Mouse (Mus musculus) frontal cortex, postnatal 10 days (tissue): ENCODE results near the gene Ror2.

Experiments
- DNase-seq, 2 experiments: peaks; one replicate each; pipeline ENCODE4 v3.0.0; 2022; ENCODE audit warnings: low spot score in 2 of 2, mixed read lengths in 1 of 2

Ror2 gene

GRCm38 (mm10) chr13:53233826-53234786, 51.8 kb downstream of the Ror2 start:
- DNase-seq, result no peak

GRCm38 (mm10) chr13:53233381-53233780, 52.5 kb downstream of the Ror2 start:
- DNase-seq, result peak in 1 of 2 experiments; percentile 30

GRCm38 (mm10) chr13:53232419-53232818, 53.5 kb downstream of the Ror2 start:
- no peak for DNase-seq

GRCm38 (mm10) chr13:53230446-53231161, 55.3 kb downstream of the Ror2 start:
- no peak for DNase-seq

DNA sequence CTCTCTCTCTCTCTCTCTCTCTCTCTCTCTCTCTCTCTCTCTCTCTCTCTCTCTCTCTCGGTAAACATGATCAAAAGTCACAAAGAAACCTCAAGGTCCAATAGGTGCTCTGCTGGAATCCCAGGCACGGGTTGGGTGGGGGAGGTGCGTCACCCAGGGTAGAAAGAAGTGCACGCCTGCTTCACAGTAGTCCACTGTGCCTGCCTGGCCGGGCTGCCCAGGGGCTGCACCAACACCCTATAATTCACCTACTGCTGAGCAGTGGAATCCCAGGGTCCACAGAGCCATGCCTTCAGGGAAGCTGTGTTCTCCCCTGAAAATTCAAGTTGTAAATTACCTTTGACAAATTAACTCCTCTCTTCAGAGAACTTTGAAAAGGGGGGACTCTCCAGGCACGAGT, 58.9 kb downstream of the Ror2 start:
- DNase-seq, result no peak

- no peak for DNase-seq
These were observed 59.5 kb downstream of the Ror2 start for GRCm38 (mm10) chr13:53226461-53226860.

DNA sequence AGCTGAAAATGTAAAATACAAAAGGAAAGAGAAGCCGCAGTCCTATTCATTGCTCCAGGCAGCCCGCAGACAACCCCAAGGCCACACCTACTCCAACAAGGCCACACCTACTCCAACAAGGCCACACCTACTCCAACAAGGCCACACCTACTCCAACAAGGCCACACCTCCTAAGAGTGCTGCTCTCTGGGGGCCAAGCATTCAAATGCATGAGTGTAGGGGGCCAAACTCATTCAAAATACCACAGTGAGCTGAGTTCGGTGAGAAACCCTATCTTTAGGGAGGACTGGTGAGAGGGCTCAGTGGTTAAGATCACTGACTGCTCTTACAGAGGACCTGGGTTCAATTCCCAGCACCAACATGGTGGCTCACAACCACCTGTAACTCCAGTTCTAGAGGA, 60.0 kb downstream of the Ror2 start:
- DNase-seq, result no peak

DNA sequence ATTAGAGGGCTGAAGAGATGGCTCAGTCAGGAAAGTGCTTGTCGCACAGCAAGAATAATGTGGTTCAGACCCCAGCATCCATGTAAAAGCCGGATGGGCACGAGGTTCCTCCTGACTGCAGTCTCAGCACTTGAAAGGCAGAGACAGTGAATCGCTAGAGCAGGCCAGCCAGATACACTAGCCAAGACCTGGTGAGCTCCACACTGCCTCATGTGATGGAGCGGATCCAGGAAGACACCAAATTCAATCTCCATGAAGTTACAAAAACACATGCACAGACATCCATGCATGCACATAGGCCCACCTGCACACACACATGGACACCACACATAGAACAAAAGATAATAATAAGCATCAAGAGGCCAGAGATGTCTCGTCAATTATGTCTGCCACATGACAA, 64.7 kb downstream of the Ror2 start:
- DNase-seq, result no peak

DNA sequence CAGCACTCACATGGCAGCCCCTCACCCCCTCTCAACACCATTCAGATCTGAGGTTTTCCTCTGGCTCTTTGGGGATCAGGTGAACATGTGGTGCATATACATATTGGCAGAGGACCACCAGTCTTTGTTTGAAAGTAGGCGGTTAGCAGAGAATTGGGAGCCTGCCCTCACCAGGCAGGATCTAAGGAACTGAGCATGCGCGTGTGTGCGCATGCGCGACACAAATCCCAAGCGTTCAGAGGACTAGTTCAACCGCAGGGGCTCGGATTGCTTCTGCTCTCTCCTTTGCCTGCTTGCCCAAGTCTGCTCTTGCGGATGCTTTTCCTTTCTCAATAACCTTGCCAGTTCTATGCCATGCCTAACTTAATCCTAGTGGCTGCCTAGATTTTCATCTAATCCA, 66.0 kb downstream of the Ror2 start:
- DNase-seq, result no peak

DNA sequence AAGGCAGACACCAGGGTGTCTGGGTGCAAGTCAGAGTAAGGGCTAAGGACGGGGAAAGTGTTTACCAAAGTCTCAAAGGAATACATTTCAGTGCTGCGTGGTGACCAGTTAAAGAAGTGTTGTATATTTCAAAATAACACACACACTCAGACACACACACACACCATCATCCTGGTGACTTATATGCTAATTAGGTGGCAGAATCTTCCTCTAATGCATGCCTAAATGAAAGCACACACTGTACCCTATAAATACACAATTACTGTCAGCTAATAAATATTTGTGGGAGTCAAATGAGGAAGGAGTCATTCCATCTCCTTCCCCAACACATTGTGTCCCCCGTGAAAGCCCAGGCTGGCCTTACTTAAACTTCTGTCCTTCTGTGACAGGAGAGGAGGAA, 66.5 kb downstream of the Ror2 start:
- DNase-seq, result no peak

DNA sequence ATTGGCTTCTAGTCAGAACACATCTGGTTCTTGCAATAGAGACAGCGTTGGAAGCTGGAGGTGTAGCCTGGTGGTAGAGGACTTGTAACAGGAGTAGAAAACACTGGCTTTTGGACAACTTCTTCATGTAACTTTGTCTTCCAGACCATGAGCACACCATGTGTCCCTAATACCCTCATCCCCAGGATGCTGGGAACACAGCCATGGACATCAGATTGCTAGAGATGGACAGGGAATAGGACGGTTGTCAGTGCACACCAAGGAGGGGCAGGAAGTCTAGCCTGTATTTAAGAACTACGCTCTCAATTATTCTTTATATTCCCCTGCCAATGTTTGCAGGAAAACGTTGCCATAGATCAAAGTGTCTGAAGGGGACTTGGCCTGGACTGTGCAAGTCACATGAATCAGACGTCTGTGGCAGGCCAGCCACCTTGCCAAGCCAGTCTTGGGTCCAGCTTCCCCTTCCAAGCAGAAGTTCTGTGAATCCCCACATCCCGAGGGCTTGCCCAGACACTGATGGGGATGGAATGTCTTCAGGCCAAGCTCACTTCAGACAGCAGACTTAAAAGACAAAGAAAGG, 68.4 kb downstream of the Ror2 start:
- no peak for DNase-seq

- no peak for DNase-seq
These were observed 73.8 kb downstream of the Ror2 start for GRCm38 (mm10) chr13:53211971-53212733.

DNA sequence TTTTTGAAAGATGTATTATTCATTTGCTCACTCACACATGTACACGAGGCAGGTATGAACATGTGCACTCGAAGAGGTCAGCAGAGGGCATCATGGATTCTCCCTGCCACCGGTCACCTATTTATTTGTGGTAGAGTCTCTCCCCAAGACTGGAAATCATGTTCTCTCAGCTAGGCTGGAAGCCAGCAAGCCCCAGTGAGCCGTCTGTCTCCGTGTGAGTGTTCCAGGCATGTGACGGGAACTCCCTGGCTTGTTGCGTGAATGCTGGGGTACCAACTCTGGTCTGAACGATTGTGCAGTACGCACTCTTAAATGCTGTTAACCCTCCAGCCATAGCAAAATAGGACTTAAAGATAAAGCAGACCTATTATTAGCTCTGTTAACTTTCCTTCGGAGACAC, 77.4 kb downstream of the Ror2 start:
- DNase-seq, result no peak

DNA sequence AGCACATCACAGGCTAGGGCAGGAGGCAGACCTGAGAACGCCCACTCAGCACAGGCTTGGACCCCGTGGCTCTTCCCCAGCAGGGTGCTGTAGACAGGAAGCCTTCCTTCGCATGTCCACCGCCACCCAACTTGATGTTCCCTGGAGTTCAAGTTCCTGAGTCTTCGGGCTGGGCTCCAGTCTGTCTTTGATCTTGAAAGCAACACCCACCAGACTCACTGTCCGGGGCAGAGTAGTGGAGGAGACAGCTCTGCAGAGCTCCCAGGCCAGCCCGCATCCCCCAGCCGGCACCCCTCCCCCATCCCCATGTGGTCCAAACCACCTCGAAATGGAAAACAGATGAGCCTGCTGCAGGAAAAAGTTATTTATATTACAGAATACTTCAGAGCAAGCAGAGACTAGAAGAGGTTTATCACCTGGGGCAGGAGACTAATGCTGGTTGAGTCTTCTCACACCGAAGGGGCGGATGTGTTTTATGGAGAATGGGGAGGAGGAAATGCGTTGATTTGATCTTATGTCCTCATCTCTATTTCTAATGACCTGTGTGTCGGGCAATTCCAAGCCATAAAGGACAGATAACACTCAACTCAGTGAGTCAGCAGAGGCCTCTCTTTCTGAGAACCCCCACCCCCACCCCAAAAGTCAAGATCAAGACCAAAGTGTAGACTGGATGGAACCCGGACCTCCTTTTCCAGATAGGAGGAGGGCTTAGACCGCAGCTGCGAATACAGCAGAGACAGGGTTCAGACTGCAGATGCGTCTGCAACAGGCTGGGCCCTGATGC, 80.6 kb downstream of the Ror2 start:
- DNase-seq, result no peak

DNA sequence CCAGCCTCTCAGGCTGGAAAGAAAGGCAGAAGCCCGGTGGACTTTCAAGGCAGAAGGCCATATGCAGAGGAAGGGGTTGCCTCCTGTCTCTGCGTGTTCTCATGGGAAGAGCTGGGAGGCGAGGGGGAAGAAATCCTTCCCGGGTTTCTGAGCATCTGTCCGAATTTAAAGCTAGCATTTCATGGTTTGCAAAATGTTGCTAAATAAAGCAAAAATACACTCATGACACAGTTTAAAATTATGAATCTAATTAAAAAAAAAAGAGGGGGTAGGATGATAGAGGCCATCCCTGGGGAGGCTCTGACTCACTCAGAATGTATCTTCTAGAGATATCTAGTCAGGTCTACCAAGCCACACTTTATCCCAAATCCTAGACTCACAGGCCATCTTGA, 83.5 kb downstream of the Ror2 start:
- no peak for DNase-seq

DNA sequence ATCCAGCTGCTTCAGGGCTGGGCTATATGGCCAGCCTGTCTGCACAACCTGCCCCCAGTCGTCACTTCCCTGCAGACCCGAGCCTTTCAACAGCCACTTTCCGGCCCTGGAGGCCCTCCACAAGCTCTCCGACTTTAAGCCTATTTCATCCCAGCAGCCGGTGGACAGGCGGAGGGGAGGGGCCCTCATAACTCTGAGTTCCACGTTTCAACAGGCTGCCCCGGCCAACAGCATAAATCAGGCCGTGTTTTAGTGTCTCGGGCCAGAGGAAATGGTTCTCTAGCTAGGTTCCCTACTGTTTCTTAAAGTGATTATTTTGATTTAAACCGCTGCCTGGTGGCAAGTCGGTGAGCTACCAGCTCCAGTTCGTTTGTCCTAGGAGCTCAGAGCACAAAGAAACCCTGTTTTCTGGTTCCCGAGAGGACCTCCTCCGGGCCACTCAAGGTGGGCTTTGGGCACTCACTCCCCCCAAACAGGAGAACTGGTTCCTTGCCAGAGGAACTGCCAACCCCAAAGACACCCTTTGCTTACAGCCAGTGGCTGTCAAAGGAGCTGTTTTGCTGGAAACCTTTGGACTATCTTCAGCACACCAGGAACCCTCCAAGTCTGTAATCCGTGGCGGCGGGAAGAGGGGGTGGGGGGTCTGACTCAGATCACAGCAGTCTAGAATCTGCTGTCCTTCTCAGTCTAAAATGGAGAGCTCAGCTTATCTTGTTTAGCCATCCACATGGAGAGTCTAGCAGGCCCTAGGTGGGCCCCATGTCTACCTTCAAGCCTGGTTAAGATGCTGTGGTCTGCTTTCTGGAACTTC, 84.1 kb downstream of the Ror2 start:
- no peak for DNase-seq

DNA sequence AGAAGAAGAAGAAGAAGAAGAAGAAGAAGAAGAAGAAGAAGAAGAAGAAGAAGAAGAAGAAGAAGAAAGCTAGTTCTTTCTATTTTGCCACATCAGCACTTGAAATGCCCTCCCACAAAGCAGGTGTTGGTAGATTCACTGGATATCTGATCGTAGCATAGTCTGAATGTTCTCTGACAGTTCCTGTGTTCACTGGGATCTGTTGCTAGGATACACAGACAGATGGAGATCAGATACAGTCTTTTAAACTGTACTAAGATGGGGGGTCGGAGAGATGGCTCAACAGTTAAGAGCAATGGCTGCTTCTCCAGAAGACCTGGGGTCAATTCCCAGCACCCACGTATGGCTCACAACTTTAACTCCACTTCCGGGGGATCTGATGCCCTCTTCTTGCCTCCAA, 85.8 kb downstream of the Ror2 start:
- DNase-seq, result no peak

- DNase-seq, result no peak
These were observed 86.7 kb downstream of the Ror2 start for GRCm38 (mm10) chr13:53199262-53199661.

- no peak for DNase-seq
These were observed 89.2 kb downstream of the Ror2 start for GRCm38 (mm10) chr13:53196690-53197089.
